Mouse (Mus musculus) retina, embryonic 14.5 days (tissue): ENCODE results near the gene Ncbp1.
A peak's percentile ranks its signal among the peaks of the same experiment; 100 is the strongest.
"Not testable (repeated sequence)": the region's sequence is repeated elsewhere in the genome, so short reads cannot be mapped to it uniquely, and the experiment has no call there.

ENCODE experiments used
- DNase-seq: peaks from one replicate; pipeline ENCODE4 v3.0.0-alpha.2; 2015; ENCODE audit warnings: low spot score

The Ncbp1 gene

DNA sequence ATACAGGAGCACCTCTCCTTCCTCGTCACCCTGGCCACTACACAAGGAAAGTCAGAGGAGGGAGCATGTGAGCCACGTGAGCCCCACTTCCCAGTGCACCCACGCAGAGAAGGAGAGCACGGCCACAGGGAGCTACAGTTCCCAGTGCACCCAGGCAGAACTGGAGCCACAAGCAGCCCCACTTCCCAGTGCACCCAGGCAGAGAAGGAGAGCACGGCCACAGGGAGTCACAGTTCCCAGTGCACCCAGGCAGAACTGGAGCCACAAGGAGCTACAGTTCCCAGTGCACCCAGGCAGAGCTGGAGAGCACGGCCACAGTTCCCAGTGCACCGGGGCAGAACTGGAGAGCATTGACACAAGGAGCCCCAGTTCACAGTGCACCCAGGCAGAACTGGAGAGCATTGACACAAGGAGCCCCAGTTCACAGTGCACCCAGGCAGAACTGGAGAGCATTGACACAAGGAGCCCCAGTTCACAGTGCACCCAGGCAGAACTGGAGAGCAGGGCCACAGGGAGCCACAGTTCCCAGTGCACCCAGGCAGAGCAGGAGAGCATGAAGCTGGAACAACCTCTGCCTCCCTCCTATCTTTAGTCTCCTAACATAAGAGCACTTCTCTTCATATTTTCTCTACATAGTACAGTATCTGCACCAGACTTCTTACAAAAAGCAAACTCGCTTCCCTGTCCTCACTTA, 9.0 kb upstream of the Ncbp1 start:
- no peak for DNase-seq

DNA sequence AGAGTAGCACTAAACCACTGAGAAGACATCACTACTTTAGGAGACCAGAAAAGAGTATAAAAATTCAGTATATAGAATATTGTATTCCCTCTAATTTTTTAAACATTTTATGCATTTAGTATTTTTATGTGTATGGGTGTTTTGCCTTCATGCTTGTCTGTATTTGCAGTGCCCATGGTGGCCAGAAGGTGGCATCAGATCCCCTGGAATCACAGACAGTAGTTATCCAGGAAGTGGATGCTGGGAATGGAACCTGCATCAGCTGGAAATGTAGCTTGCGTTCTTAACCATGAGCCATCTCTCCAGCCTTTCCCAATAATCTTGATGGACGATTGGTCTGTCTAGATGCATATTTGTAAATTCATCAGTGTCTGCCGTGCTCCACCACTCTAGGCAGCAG, 8.2 kb upstream of the Ncbp1 start:
- peak; percentile 71 for DNase-seq

DNA sequence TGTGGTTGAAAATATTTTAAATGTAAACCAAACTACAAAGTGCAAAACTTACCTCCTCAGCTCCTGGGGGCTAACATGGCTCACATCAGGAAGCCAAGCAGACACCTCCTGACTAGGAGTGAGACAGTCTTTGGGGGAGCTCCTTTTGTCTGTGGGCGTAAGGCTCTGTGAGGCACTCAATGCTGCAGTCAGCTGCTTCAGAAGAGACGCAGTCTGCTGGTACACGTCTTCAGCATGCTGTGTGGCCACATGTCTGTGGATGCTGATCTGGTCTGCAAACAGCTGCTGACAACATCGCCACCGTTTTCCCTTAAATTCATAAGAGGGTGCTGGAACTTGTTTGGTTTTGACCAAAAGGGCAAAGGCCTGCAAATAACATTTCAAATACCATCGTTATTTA, 6.6 kb upstream of the Ncbp1 start:
- DNase-seq: no peak

DNA sequence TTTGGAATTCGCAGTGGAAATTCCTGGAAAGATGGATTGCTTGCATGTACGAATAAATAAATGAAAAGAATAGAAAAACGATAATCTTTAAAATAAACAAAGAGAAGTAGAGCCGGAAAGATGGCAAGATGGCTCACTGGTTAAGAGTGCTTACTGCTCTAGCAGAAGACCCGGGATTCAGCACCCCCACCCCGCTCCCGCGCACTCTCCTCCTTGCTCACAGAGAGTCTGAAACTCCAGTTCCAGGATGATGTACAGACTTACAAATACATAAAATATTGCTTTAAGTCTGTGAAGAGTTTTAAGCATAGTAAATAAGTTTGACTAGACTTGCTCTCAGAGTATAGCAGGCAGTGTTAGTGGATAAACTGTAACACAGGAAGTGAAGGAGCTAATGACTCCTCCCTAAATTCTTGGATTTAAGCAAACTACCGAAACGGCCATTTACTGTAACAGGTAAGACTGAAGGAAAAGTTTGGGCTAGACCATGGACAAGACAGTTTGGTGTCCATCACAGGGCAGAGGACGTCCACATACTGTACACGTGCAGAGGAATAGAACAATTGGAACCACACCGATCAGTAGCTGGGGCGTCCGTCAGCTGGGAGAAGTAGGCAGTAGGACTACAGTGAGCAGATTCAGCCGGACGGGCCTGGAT, 655 bp upstream of the Ncbp1 start:
- DNase-seq: no peak

DNA sequence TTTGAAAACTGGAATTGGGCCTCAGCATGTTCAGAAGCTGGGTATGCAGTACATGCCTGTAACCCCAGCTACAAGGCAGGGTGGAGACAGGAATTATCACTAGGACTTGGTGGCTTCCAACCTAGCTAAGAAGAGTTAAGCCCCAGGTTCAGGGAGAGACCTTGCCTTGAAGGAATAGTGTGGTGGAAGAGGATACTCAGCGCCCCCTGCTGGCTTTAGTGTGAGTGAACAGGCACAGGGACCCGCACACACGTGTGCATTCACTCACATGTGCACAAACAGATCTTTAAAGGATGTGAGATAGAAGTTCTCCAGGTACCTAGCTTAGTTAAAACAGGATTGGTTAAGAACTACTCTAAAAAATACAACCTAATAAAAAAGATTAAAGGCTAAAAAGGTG, 5.9 kb downstream of the Ncbp1 start:
- peak; percentile 23 for DNase-seq

DNA sequence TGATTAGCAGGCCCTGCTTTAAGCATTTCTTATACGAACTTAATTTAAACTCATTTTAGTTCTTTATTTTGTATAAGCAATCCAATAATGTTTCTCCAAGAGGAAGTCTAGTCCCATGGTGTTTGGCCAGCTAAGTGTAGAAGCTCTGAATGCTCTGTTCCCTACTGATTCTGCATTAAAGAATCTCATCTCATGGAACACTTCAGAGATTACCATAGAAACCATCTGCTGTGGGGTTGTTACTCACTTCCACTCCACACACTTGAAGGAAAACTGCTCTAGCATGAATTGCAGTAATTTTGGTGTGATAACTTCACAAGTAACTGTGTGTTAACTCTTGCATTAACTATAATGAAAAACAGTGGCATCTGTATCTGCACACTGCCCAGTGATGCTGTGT, 8.5 kb downstream of the Ncbp1 start:
- DNase-seq: no peak

DNA sequence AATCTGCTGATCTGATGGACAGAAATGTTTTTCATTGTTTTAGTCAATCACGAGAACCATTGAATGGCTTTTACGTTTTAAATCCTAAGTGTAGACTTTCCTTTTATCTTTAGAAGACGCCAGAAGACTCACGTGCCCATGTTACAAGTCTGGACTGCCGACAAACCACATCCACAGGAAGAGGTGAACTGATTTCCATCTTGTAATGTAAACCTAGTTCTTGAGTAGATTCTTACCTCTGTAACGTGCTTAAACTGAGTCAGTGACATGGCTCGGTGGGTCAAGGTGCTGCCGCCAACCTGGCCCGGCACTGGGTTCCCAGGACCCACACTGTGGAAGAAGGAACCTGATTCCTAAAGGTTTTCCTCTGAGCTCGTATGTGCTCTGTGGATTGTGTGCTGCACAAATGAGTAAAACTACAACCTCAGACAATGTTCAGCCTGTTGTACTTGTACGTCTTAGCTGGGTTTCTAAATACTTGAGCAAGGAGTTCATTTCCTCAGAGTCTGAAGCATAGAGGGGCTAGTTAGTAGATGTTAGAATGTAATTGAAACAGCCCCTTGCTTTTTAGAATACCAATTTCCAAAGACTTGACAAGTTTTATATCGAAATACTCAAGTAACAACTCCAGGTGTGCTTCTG, 13.6 kb downstream of the Ncbp1 start:
- DNase-seq: no peak

DNA sequence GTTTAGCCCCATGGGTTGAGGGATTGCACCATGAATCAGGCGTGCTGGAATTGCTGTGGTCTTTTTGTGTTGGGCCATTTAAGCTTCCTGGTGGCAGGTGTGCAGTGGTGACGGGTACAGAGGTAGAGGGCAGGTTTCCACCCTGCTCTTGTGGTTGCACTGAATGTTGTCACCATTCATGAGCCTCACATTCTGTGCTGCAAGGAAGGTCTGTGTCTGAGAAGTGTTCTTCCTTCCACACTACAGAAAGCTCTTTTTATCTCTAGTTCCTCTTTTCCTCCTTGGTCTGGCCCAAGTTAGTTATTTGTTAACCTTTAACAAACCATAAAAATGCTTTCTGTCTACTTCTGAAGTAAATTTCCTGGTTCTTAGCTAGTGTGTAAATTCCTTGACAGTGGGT, 25.6 kb downstream of the Ncbp1 start:
- no peak for DNase-seq

DNA sequence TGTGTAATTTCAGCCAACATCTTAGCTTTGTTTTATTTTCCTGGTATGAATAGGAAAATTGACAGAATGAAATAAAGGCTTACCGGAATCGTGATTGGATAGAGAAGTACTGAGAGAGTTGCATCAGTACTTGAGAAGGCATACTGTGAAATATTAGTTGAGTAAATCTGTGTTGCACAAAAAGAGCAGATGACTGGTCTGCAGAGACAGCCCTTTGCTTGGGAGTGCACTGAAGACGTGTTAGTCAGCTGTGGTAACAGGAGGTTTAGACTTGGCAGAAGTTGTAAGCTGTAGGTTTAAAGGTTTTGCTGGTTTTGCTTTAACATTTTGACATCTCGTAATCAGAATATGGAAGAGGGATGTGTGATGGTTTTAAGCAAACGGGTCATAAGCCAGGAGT, 27.4 kb downstream of the Ncbp1 start:
- DNase-seq: no peak

DNA sequence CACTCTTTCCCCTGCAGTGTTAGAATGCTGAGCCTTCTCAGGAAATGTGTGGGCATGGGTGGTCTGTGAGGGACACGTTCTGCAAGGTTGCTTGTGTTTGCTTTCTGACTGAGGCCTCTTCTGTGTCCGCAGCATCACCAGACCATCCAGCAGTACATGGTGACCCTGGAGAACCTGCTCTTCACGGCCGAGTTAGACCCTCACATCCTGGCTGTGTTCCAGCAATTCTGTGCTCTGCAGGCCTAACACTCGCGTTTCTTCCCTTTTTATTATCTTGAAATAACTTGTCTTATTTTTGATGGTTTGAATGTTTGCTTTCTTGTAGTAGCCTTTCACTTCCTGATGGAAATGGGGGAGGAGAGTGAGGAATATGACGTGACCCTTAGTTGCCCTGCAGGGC, 33.3 kb downstream of the Ncbp1 start:
- no peak for DNase-seq

DNA sequence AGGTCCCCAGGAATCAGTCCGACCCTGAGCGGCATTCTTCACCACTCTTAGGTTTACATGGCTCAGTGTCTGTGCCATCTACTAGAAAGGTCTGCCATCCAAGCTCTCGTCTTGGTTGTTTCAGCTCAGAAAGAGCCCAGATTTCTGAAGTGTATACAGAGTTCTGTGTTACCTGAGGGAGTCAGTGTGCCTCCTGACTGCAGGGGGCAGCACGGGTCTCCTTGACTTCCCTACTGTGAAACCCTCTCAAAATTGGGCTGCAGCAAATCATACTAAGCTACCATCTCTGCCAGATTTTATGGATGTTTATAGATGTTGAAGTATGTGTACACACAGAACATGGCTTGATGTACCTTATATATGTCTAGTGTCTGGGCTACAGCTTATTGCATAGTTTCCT, 37.9 kb downstream of the Ncbp1 start:
- DNase-seq: no peak

DNA sequence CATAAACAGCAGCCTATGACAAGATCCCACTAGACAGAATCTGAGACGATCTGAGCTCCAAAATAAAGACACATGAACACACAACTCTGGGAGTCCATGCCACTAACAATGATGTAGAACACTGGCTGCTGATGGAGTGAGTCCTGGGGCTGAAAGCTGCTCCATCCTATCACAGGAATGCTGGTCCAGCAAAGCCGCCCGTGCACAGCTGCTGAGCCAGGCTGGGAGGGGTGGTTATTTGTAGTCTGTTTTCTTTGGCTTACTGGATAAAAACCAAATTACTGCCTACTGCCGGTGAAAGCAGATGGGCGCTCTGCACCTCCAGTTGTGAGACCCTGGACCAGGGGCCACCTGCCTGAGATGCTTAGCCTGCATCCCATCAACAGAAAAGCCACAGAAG, 38.6 kb downstream of the Ncbp1 start:
- no peak for DNase-seq

DNA sequence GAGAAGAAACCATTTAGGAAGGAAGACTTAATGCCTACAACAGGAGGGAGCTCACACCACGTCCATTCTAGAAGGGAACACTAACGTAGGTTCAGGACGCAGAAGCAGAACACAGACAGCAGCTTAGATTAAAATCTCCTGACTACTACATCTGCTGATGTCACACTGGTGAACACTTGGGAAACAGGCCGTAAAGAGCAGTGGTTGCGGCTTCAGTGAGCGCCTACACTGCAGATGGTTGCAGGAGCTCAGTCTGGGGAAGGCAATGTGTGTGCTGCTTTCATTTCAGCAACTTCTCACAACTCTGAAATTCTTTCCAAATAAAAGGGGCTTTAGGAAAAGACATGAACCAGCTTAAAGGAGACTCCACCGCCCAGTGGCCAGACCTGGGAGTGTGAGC, 39.1 kb downstream of the Ncbp1 start:
- DNase-seq: no peak

DNA sequence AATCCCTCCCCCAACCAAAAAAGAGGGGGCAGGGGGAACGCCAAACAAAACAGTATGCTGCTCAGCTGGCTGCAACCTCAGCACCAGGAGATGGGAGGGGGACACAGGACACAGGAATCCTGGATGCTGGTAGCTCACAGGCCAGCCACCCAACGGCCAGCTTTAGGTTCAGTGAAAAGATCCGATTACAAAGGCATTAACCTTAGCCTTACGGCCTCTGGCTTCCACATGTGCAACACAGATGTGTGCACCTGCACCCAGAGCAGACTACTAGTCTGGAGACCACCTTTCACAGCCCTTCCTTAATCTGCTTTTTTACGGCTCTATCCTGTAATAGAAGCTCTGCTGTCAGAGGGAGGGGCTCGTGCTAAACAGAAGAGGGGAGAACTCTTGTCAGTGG, 42.8 kb downstream of the Ncbp1 start:
- DNase-seq: no peak

DNA sequence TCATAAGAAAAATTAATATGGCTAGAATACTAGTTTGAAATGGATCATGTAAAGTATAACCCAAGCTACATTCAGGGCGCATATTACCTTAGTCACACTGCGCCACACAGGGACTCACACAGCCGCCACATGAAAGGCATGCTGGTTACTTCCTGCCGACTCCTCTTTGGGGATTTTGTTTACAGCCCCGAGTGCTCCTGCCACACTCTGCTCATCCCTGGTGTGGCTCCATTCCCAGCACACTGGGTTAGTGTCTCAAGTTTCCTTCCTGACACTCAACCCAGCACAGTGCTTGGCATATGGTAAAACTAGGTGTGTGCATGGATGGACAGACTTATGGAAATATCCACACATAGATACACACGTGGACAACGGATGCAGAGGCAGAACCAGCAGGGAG, 43.8 kb downstream of the Ncbp1 start:
- DNase-seq: no peak

DNA sequence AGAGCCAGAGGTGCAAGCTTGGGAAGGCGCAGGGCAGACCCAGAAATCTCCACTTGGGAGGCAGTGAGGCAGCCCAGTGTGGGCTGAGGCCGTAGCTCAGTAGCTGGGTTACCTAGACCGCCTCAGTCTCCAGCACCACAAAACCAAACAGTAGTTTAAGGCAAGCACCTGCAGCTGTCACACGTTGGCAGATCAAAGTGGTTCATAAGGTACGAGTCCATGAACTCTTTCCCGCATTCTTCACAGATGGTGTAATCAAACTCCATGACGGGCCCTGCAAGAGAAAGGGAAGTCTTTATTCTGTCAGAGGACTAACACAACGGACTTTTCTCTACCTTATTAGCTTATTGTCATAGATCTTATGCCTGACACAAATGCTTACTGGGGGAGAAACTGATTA, 47.0 kb downstream of the Ncbp1 start:
- no peak for DNase-seq

DNA sequence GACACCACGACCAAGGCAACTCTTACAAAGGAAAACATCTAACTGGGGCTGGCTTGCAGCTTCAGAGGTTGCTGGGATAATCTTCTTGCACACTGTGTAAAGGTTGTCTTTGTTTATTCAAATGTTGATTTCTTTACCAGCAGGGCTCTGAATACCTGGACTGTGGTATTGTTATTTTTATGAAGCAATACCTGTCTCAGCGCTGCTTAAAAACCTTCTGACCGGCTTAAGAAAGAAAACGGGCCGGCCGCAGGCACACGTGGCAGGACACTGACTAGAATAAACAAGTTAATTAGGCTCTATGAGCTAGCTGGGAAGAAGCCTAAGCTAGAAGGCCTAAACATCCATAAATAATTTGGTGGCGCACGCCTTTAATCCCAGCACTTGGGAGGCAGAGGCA, 47.5 kb downstream of the Ncbp1 start:
- DNase-seq: no peak

DNA sequence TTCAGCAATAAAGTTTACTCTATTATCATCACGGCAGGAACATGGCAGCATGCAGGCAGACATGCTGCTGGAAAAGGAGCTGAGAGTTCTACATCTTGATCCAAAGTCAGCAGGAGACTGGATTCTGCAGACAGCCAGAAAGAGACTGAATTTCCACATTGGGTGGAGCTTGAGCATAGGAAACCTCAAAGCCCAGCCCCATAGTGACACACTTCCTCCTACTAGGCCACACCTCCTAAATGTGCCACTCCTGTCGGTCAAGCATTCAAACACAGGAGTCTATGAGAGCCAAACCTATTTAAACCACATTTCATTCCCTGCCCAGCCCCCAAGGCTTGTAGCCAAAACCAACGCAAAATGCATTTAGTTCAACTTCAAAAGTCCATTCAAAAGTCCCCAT, 48.1 kb downstream of the Ncbp1 start:
- no peak for DNase-seq

DNA sequence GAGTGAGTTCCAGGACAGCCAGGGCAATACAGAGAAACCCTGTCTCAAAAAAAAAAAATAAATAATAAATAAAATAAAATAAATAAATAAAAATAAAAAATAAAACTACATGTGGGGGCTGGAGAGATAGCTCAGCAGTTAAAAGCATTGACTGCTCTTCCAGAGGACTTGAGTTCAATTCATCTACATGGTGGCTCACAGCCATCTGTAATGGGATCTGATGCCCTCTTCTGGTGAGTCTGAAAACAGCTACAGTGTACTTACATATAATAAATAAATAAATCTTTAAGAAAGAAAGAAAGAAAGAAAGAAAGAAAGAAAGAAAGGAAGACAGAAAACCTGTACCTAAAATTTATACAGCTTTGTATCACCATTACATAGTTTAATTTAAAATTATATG, 53.6 kb downstream of the Ncbp1 start:
- not testable (repeated sequence) for DNase-seq

DNA sequence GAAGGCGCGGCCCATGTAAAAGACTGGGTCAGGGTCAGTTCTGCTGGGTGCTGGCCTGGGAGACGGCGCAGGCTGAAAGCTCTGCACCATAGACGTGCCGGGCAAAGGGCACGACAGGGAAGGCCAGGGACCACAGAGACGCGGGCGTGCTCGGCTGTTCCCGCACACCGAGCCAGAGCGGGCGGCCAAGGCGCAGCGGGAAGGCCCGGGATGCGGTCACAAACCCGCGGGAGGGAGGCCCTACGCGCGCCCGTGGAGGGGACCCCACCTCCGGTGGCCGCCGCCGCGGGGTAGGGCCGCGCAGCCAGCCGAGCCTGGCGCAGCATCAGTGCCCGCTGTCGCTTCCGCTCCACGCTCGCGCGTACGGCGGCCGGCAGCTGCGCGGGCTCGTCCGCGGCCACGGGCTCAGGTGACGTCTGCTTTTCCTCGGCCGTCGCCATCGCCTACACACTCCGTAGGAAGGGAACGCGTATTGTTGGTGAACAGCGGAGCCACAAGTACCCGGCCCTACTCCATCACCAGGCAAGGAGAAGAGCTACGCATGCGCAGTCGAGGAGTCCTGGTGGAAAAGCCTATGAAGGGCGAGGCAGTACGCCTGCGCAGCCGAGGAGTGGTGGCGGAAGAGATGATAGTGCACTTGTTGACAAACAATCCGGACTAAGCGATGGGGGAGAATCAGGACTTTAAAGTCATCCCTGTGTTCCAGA, 57.5 kb downstream of the Ncbp1 start, which contains the start of gene Xpa:
Xpa (minus strand) TSS at position 531 of the 707 bp plus-strand sequence.
- peak; percentile 98 for DNase-seq

DNA sequence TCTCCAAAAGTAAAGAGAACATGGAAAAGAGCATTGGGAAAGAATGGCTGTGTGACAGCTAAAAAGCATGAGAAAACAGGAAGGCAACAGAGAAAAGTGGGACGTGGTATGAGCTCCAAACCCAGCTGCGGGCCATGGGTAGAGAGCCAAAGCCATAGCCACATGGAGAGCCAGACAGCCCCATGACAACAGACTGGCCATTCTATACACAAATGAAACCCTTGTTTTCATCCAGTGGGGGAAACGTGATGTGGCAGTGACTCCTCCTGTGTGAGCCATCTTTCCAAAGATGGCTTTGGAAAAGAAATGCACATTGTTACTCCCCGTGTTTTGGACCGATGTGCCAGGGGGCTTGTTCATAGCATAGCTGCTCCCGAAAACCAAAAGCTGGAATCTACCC, 58.1 kb downstream of the Ncbp1 start:
- no peak for DNase-seq

DNA sequence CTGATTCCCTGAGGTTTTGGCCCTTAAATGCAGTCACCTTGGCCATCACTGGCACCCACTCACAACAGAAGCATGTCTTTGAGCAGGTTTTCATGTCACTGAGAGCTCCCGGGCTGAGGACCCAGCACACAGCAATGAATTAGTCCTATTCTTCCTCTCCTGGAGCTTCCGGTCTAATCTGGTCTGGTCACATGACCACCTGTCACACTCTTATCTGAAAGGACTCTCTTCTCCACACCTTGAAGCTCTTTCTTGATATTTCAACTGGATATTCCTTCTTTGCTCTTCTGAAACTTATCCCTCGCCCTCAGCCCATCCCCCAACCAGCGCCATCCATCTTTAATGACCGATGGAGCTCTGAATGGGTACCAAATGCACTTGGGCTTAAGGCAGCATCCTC, 59.7 kb downstream of the Ncbp1 start:
- DNase-seq: no peak
